Mouse (Mus musculus) hindbrain, embryonic 10.5 days (tissue): ENCODE results near the gene Sec24a. TPM values are rescaled to one million over a fixed set of nuclear protein-coding genes. Genes with fewer than 3 reads are reported as not detected.
"Not testable (repeated sequence)": the region's sequence is repeated elsewhere in the genome, so short reads cannot be mapped to it uniquely, and the experiment has no call there.

ENCODE experiments used
- DNase-seq: peaks from one replicate; pipeline ENCODE4 v3.0.0-alpha.2; 2017; ENCODE audit warnings: low spot score
- H3K27ac ChIP-seq: fragments of 300-500 bp; sonication (generic); 2 replicates; pipeline ENCODE4 v1.5.1; 2016; ENCODE audit warnings: mild to moderate bottlenecking, moderate library complexity
- H3K27me3 ChIP-seq: fragments of 300-500 bp; sonication (generic); 2 replicates; pipeline ENCODE4 v1.6.1; 2016; ENCODE audit warnings: mild to moderate bottlenecking; ENCODE audit not compliant: poor library complexity, insufficient read depth, severe bottlenecking
- H3K36me3 ChIP-seq: fragments of 300-500 bp; sonication (generic); 2 replicates; pipeline ENCODE4 v1.6.1; 2016; ENCODE audit warnings: mild to moderate bottlenecking, moderate library complexity
- H3K4me1 ChIP-seq: fragments of 300-500 bp; sonication (generic); replicated peaks from 2 replicates; pipeline ENCODE4 v1.6.1; 2016; ENCODE audit warnings: mild to moderate bottlenecking
- H3K4me3 ChIP-seq: fragments of 300-500 bp; sonication (generic); 2 replicates; pipeline ENCODE4 v1.5.1; 2016; ENCODE audit warnings: mild to moderate bottlenecking, moderate library complexity
- H3K9me3 ChIP-seq: fragments of 300-500 bp; sonication (generic); 2 replicates; pipeline ENCODE4 v1.6.1; 2016; ENCODE audit warnings: mild to moderate bottlenecking, moderate library complexity
- WGBS: fragments of 180-500 bp; shearing (Covaris S2); methylation state at CpG from one replicate; pipeline ENCODE4 v1.1.7; 2016; 5-methylcytosine and 5-hydroxymethylcytosine counted together
- polyA plus RNA-seq: library from polyadenylated mRNA; unstranded; fragments of >200 nt; fragmentation: Nextera tagmentation; extraction: Ambion mirVana; gene quantifications from 2 replicates; pipeline ENCODE4 v1.2.1, GENCODE M21; 2016

Gene Sec24a
- polyA plus RNA-seq, 1 experiment from 2014 or later: 12.5 TPM

- 94% methylated on average over 3 of the region's 3 CpGs for WGBS
- Histone ChIP-seq H3K27ac (no peak overlapping the region), H3K36me3 (peaks cover 61% of the 10 kb centered on the region), H3K9me3 (no peaks in the 10 kb centered on the region), H3K4me1 (no peaks in the 10 kb centered on the region), H3K4me3 (no peak overlapping the region), H3K27me3 (no peaks in the 10 kb centered on the region)
- no peak for DNase-seq
Observed at GRCm38 (mm10) chr11:51694984-51695383, 68.5 kb downstream of the Sec24a start.

- H3K4me3 ChIP-seq, H3K27me3 ChIP-seq, H3K27ac ChIP-seq, H3K9me3 ChIP-seq, DNase-seq: not testable (repeated sequence)
- 62% methylated on average over 3 of the region's 3 CpGs for WGBS
- peaks cover 16% of the 10 kb centered on the region for H3K4me1 ChIP-seq
- peaks cover 23% of the 10 kb centered on the region for H3K36me3 ChIP-seq
Observed at GRCm38 (mm10) chr11:51690597-51690996, 72.8 kb downstream of the Sec24a start.

- Histone ChIP-seq H3K36me3 (peaks cover 25% of the 10 kb centered on the region), H3K9me3 (no peaks in the 10 kb centered on the region), H3K4me1 (peaks cover 16% of the 10 kb centered on the region), H3K4me3 (peak overlapping the region; percentile 78), H3K27ac (peak overlapping the region; percentile 100), H3K27me3 (no peaks in the 10 kb centered on the region)
- no peak for DNase-seq
- WGBS: 22% methylated on average over 6 of the region's 6 CpGs
Observed at GRCm38 (mm10) chr11:51689343-51689742, 74.1 kb downstream of the Sec24a start.

GRCm38 (mm10) chr11:51688330-51689328 is 74.8 kb downstream of the Sec24a start, which contains the start of gene 0610009B22Rik:
Gene 0610009B22Rik (minus strand): TSS chr11:51688874.
- Histone ChIP-seq H3K36me3 (peaks cover 25% of the 10 kb centered on the region), H3K4me1 (peaks cover 16% of the 10 kb centered on the region), H3K27me3 (no peaks in the 10 kb centered on the region), H3K9me3 (no peaks in the 10 kb centered on the region), H3K27ac (peak within 1 kb of the TSS; percentile 100), H3K4me3 (peak within 1 kb of the TSS; percentile 78)
- peak; percentile 100 for DNase-seq
- WGBS: under 1% methylated on average over 60 of the region's 60 CpGs

GRCm38 (mm10) chr11:51681976-51682374 is 81.5 kb downstream of the Sec24a start:
- no peaks in the 10 kb centered on the region for H3K9me3 ChIP-seq
- no peak overlapping the region for H3K27ac ChIP-seq
- peaks cover 9% of the 10 kb centered on the region for H3K4me1 ChIP-seq
- H3K4me3 ChIP-seq: no peak overlapping the region
- whole genome bisulfite sequencing: 50% methylated on average over 8 of the region's 8 CpGs
- peaks cover 13% of the 10 kb centered on the region for H3K36me3 ChIP-seq
- DNase-seq: no peak
- no peaks in the 10 kb centered on the region for H3K27me3 ChIP-seq

- H3K27ac ChIP-seq: no peak overlapping the region
- peaks cover 13% of the 10 kb centered on the region for H3K36me3 ChIP-seq
- WGBS: 36% methylated on average over 13 of the region's 13 CpGs
- H3K4me3 ChIP-seq: peak overlapping the region; percentile 14; the same call in 1 of the 2 replicates
- no peaks in the 10 kb centered on the region for H3K27me3 ChIP-seq
- peak; percentile 84 for DNase-seq
- H3K9me3 ChIP-seq: no peaks in the 10 kb centered on the region
- H3K4me1 ChIP-seq: peaks cover 9% of the 10 kb centered on the region
Observed at GRCm38 (mm10) chr11:51681324-51681975, 82.0 kb downstream of the Sec24a start.

- Histone ChIP-seq H3K27ac (no peak overlapping the region), H3K27me3 (no peaks in the 10 kb centered on the region), H3K36me3 (no peaks in the 10 kb centered on the region), H3K4me3 (no peak overlapping the region), H3K4me1 (peaks cover 9% of the 10 kb centered on the region), H3K9me3 (no peaks in the 10 kb centered on the region)
- 78% methylated on average over 3 of the region's 3 CpGs for WGBS
- DNase-seq: no peak
Observed at GRCm38 (mm10) chr11:51679466-51679865, 84.0 kb downstream of the Sec24a start.

- Histone ChIP-seq H3K36me3 (no peaks in the 10 kb centered on the region), H3K4me1 (peaks cover 9% of the 10 kb centered on the region), H3K4me3 (no peak overlapping the region), H3K9me3 (no peaks in the 10 kb centered on the region), H3K27ac (no peak overlapping the region), H3K27me3 (no peaks in the 10 kb centered on the region)
- DNase-seq: no peak
- WGBS: 78% methylated on average over 6 of the region's 6 CpGs
Observed at GRCm38 (mm10) chr11:51677737-51678418, 85.6 kb downstream of the Sec24a start.

GRCm38 (mm10) chr11:51675386-51675785 is 88.0 kb downstream of the Sec24a start:
- no peak for DNase-seq
- no peaks in the 10 kb centered on the region for H3K9me3 ChIP-seq
- 79% methylated on average over 5 of the region's 5 CpGs for WGBS
- H3K4me1 ChIP-seq: no peaks in the 10 kb centered on the region
- no peak overlapping the region for H3K4me3 ChIP-seq
- H3K27me3 ChIP-seq: no peaks in the 10 kb centered on the region
- H3K27ac ChIP-seq: no peak overlapping the region
- H3K36me3 ChIP-seq: no peaks in the 10 kb centered on the region

- 89% methylated on average over 9 of the region's 9 CpGs for WGBS
- DNase-seq: no peak
- Histone ChIP-seq H3K36me3 (no peaks in the 10 kb centered on the region), H3K4me1 (no peaks in the 10 kb centered on the region), H3K4me3 (no peak overlapping the region), H3K27me3 (no peaks in the 10 kb centered on the region), H3K9me3 (no peaks in the 10 kb centered on the region), H3K27ac (no peak overlapping the region)
Observed at GRCm38 (mm10) chr11:51673291-51673690, 90.1 kb downstream of the Sec24a start.

- Histone ChIP-seq H3K9me3 (no peaks in the 10 kb centered on the region), H3K27ac (no peak overlapping the region), H3K27me3 (no peaks in the 10 kb centered on the region), H3K36me3 (no peaks in the 10 kb centered on the region), H3K4me1 (no peaks in the 10 kb centered on the region), H3K4me3 (no peak overlapping the region)
- WGBS: 82% methylated on average over 2 of the region's 2 CpGs
- DNase-seq: no peak
Observed at GRCm38 (mm10) chr11:51671376-51671775, 92.1 kb downstream of the Sec24a start.

- WGBS: 96% methylated on average over 7 of the region's 7 CpGs
- Histone ChIP-seq H3K4me3 (no peak overlapping the region), H3K27ac (no peak overlapping the region), H3K4me1 (no peaks in the 10 kb centered on the region), H3K27me3 (no peaks in the 10 kb centered on the region), H3K36me3 (no peaks in the 10 kb centered on the region), H3K9me3 (no peaks in the 10 kb centered on the region)
- no peak for DNase-seq
Observed at GRCm38 (mm10) chr11:51670846-51671245, 92.6 kb downstream of the Sec24a start.
